Mouse (Mus musculus): Measurements from ENCODE around the gene Celf2.
"Not testable (repeated sequence)": the region's sequence is repeated elsewhere in the genome, so short reads cannot be mapped to it uniquely, and the experiment has no call there.

Gene Celf2

GRCm38 (mm10) chr2:6622082-6622481 lies 887.3 kb downstream of the Celf2 start:
- intact Hi-C loops (cut with DNase I) = no loop called here

DNA sequence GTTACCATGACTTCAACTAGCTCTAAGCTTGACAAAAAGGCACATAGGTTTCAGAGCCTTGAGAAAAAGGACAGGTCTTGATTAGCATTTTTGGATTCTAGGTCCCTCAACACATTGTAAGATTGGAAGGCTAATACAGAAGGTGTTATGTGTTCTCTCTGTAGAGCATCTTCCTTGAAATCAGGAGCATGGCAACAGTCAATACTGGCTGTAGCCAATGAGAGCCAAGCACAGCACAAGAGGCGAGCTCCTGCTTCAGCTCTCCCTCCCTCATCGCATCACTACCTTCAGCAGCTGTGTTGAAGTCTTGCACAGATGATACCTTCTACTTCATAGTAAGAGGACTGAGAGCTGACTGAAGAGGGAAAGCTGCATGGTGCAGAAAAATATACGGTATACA lies 890.5 kb downstream of the Celf2 start:
- intact Hi-C loops (cut with DNase I) = no loop called here

GRCm38 (mm10) chr2:6618450-6618849 lies 890.9 kb downstream of the Celf2 start:
- intact Hi-C loops (cut with DNase I) = no loop called here

- intact Hi-C loops (cut with DNase I) = no loop called here
Measured at GRCm38 (mm10) chr2:6604347-6604746, 905.0 kb downstream of the Celf2 start.

- intact Hi-C loops (cut with DNase I) = no loop called here
Measured at GRCm38 (mm10) chr2:6603880-6604279, 905.5 kb downstream of the Celf2 start.

DNA sequence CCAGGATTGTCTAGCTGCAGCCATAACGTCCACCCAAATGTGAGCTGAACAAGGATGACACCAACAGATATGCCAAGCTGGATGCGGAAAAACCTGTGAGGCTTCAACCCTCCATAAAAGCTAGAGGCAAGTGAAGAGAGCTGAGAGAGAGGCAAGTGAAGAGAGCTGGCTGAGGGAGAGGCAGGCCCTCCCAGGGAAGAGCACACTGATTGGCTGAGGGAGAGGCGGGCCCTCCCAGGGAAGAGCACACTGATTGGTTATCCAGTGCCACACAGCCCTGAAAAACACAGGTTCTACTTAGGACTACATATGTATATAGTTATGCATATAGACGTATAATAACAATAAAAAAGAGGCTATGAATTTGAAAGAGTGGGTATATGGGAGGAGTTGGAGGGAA lies 907.2 kb downstream of the Celf2 start:
- intact Hi-C loops (cut with DNase I) = no loop called here

DNA sequence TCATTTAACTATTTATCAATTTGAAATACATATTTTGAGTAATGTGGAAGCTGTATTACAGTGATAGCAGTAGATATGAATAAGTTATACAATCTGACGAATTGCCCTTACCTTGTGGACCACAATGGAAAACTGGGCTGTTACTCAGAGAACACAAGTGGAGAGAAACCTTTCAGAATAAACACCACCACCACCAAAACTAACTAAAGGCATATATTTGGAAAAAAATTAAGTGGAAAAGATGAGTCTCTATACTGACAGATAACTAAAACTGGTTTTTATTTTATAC lies 910.5 kb downstream of the Celf2 start:
- intact Hi-C loops (cut with DNase I) = loop anchor here (10.0 kb wide), 1 partner anchor 114 kb away; no protein-coding TSS in a partner anchor

DNA sequence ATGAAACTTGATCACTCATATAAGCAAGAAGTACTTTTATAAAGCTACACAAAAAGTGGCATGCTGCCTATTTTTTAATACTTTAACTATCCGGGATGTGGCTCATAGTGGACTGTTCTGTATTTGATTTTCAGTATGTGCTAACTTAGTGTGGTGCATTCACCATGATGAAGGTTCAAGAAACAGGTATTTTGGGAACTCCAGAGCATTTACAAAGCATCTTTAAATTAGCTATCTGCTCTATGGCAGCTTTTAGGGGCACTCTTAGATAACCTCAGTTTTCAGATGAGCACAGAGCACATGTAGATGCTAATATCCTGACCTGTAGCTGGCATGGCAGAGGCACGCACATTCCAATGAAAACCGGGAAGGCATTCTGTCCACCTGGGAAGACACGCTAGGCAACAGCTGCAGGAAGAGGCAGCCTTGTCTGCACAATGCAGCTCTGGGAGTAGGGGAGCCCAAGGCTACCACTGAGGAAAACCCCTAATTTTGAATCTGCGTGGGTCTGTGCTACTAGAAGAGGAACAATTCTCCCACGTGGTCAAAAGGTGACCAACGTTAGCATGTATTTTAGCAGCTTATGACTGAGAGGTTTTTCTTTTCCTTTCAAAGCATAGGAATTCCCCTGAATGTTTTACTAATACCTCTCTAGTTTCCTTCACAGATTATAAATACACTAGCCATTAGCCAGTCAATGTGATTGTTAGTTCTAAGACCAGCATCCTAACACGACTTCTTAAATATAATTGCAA lies 911.1 kb downstream of the Celf2 start:
- intact Hi-C loops (cut with DNase I) = loop anchor here (10.0 kb wide), 1 partner anchor 114 kb away; no protein-coding TSS in a partner anchor

GRCm38 (mm10) chr2:6594736-6595135 lies 914.6 kb downstream of the Celf2 start:
- intact Hi-C loops (cut with DNase I) = loop anchor here (10.0 kb wide), 1 partner anchor 110 kb away; no protein-coding TSS in a partner anchor

DNA sequence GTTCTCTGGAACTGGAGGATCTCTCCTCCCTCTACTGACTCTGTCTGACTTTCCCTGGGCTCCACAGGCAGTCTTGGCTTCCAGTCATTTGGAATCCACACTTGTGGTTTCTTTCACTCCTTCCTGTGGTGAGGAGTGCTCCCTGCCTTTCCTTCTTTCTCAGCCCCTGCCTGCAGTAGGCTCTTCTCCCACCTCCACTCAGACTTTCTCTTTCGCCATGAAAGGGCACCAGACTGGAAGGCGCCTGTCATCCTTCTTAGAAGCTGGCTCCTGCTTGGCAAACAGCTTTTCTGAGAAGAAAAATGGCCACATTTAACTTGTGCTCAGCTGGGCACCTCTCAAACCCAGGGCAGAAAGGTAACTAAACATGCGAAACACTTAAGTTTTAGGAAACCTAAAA lies 915.2 kb downstream of the Celf2 start:
- intact Hi-C loops (cut with DNase I) = loop anchor here (10.0 kb wide), 1 partner anchor 109 kb away; no protein-coding TSS in a partner anchor

DNA sequence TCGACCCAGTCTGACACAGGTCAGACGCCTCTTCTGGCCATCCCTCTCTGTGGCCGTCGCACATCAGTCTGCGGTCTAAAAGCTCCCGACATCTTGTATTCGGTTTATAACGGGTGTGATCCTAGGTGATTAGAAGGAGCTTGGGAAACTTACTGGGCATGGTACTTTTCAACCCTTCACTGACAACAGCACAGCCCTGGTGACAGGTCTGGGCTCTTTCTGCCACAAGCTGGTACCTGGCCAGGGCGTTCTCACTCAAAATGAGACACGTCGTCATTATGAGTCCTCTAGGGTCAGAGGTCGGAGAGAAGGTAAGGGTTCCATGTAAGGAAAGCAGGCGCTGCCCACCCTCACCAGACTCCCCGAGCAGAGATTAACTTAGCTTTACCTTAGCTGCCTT lies 915.6 kb downstream of the Celf2 start:
- intact Hi-C loops (cut with DNase I) = loop anchor here (10.0 kb wide), 1 partner anchor 109 kb away; no protein-coding TSS in a partner anchor

- intact Hi-C loops (cut with DNase I) = no loop called here
Measured at GRCm38 (mm10) chr2:6586122-6586681, 923.2 kb downstream of the Celf2 start.

GRCm38 (mm10) chr2:6585069-6585754 lies 924.2 kb downstream of the Celf2 start:
- intact Hi-C loops (cut with DNase I) = no loop called here

DNA sequence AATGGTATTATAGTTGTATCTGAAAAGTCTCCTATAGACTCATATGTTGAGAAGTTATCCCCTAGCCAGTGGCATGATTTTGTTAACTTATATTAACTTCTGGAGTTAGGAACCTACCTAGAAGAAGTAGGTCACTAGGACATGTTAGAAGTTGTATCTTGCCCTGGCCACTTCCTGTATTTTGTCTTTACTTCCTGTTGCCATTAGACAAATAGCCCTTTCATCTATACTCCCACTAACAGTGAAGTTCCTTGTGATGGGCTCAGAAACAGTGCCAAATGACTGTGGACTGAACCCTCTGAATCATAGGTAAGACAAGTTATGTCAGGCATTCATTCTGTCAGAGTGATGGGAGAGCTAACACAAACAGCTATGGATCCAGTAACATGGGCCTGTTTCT lies 926.7 kb downstream of the Celf2 start:
- intact Hi-C loops (cut with DNase I) = no loop called here

GRCm38 (mm10) chr2:6580066-6580465 lies 929.3 kb downstream of the Celf2 start:
- intact Hi-C loops (cut with DNase I) = no loop called here

GRCm38 (mm10) chr2:6575316-6575715 lies 934.0 kb downstream of the Celf2 start:
- intact Hi-C loops (cut with DNase I) = not testable (repeated sequence)

GRCm38 (mm10) chr2:6573640-6574039 lies 935.7 kb downstream of the Celf2 start:
- intact Hi-C loops (cut with DNase I) = no loop called here

GRCm38 (mm10) chr2:6572976-6573375 lies 936.4 kb downstream of the Celf2 start:
- intact Hi-C loops (cut with DNase I) = no loop called here

DNA sequence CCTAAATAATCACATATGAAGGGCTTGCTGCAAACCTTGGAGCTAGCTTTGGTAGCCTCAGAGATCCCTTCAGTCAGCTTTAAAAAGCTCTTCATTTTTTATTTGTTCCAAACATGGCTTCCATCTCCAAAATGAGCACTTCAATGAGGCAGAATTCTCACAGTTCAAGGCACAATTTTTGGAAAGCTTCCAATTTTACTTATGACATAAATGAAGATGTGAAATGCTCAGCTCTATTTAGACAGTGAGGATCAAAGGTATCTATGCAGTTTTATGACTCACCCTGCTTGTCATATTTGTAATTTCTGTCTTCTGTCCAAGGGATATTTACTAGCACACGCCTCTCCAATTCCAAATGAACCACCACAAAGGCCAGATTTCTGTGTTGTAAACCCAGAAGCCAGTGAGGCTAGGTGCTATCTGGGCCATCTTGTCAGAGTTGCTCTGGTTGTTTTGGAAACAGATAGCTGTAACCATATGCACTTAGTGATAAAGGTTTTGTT lies 940.3 kb downstream of the Celf2 start:
- intact Hi-C loops (cut with DNase I) = no loop called here

GRCm38 (mm10) chr2:6565175-6565574 lies 944.2 kb downstream of the Celf2 start:
- intact Hi-C loops (cut with DNase I) = no loop called here

DNA sequence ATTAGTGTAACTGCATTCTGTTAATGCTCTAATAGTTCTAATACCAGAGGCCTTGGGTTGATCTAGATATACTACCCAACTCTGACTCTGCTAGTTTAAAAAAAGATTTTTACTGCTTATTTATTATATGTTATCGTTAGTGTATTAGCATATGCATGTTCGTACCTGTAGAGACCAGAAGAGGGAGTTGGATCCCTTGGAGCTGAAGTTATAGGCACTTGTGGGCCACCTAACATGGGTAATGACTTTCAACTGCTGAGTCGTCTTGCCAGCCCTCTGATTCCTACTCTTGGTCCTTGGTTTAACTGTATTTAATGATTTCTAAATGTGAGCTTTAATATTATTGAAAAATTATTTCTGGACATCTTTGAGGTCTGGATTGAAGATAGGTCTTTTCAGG lies 948.0 kb downstream of the Celf2 start:
- intact Hi-C loops (cut with DNase I) = no loop called here

GRCm38 (mm10) chr2:6560802-6561201 lies 948.6 kb downstream of the Celf2 start:
- intact Hi-C loops (cut with DNase I) = no loop called here
